Mouse (Mus musculus) urinary bladder, postnatal 4 days (tissue): ENCODE measurements at regions not wholly inside any gene's neighbourhood (a gene's known extent, or its start where the extent isn't known, plus 50 kb on each side); places are given as distances from the start of the nearest gene placed in this dataset.
"Not testable (repeated sequence)": the region's sequence is repeated elsewhere in the genome, so short reads cannot be mapped to it uniquely, and the experiment has no call there.

Experiments
- DNase-seq, 2 experiments: peaks; one replicate each; pipeline ENCODE4 v3.0.0; 2021 to 2022; ENCODE audit warnings: low spot score in 2 of 2

DNA sequence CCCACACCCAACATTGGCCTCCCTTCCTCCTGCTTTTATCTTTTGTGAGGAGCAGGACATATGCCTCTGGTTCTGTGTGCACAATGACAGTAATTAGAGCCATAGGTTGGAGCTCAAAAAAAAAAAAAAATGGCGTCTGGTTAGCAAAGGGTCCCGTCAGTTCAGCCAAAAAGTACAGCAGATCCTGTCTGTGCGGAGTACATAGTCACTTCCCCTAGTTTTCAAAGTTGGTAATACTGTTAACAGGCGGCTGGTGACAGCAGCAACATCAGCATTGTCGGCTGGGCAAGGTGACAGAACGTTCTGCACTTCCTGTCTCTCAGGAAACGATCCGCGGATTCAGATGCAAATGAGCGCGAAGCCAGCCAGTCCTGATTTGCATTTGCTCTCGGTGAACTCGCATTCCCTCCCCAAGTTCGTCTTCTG, 642.4 kb upstream of the Gm19410 start:
- no peak for DNase-seq

DNA sequence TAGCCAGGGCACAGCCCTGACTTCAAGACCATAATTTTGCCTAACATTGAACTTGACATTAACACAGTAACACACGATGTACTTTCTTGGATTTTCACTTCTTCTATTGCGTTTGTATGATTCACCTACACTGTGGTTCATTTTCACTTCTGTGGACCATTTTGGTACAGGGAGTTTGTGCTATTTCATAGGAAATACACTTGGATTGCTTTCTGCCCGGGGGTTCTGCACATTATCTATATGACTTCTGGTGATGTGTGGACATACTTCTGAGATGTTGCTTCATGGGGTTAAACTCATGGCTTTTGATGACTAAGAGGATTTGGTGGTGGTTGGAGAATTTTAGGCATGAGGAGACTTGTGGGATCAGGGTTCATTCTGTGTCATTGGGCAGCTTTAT, 640.4 kb upstream of the Gm19410 start:
- DNase-seq, result no peak

GRCm38 (mm10) chr8:35132281-35132680, 633.3 kb upstream of the Gm19410 start:
- DNase-seq, result no peak

DNA sequence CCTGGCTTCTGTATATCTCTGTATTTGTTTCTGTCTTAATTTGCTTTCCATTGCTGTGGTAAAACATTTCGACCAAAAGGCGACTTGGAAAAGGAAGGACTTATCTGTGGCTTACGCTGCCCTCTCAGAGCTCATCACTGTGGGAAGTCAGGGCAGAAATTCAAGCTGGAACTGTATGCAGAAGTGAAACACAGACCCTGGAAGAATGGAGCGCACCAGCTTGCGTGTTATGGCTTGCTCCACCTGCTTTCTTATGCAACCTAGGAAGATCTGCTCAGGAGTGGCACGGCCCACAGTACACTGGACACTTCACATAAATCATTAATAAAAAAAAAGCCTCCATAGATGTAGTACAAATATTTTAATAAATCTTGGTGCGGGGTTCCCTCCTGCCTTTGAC, 630.0 kb upstream of the Gm19410 start:
- no peak for DNase-seq

- DNase-seq, result no peak
Measured at GRCm38 (mm10) chr8:35136643-35137042, 628.9 kb upstream of the Gm19410 start.

DNA sequence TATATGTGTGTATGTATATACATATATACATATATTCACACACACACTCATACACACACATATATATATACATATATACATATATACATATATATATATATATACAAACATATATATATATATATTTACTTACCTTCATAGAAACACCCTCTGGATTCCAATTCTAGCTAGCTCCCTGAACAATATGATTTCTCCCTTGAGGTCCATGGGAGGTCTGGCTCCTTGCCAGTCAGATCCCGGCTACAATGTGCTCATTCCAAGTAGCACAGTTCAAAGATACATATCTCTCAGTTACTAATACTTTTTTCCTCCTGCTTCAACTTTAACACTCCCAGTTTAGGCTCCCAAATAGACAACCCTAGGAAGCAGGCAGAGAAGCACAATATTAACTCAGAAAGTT, 624.8 kb upstream of the Gm19410 start:
- DNase-seq, result no peak

DNA sequence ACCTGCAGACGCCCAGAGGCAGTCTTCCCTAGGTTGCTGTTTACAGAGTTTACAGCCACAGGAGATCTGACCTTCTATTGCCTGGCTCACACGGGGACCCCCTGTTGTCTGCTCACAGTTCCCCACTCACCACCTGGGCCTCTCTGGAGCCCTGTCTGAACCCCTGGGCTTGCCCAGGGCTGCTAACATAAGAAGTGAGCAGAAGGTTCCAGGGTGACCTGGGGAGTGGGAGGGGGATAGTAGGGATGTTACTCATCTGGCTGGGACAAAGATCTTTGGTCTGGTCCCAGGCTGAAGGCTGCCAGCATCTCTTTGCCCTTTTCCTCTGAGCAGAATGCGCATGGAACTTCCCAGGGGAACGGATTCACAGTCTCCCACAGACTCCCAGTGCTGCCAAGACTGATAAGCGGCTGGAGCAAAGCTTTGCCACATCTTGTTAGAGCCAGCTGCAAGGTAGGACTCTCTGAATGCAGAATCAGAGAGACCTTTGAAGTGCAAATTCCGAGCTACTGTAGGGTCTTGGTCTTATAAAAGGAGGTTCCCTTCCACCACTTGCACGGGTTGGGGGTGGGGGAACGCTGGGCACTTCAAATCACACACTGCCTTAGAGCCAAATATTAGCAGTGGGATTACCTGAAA, 622.5 kb upstream of the Gm19410 start:
- DNase-seq, result no peak

DNA sequence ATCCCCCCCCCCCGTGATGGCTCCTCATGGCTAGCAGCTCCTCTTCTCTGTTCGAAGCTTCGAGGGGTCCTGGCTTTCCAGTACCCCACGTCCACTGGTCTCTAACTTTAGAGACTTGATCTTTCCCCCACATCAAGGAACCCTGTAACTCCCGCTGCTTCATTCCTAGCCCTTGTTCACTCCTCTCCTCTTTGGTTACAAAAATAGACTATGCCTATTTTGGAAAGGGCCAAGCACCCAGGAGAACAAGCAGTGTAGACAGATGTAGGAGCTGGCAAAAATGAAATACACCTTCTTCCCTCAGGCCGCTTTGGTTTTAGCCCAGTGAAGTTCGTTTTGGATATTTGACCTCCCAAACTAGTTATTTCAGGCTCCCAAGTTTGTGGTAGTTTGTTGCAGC, 621.9 kb upstream of the Gm19410 start:
- DNase-seq, result no peak

DNA sequence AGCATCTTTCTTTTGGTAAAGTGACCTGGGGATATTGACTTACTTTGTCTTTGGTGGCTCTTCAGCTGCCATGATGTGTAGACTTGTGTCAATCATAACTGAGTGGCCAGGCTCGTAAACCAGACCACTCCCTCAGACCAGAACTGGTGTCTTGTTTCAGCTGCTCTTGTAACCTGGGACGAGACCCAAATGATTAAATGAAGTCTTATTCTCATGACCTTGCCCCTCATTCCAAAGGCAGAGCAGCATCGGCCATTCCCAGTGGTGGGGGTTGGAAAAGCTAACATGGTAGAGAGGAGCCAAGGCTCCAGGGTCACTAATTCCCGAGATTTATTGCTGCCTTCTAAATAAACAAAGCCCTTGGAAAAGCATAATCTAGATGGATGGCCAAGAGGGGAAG, 621.2 kb upstream of the Gm19410 start:
- DNase-seq, result no peak

GRCm38 (mm10) chr8:35147481-35147880, 618.1 kb upstream of the Gm19410 start:
- DNase-seq, result no peak

DNA sequence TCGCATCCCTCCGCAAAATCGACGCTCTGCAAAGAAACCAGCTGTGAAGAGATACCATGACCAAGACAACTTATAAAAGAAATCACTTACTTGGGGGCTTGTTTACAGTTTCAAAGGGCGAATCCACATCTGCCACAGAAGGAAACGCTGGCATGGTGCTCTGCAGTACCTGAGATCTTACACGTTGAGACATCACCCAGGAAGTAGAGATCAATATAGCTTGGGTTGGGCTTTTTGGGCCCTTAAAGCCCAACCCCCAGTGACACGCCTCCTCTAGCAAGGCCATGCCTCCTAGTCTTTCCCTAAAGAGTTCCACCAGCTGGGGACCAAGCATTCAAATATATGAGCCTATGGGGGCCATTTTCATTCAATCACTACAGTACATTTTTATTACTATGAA, 617.6 kb upstream of the Gm19410 start:
- DNase-seq, result no peak

GRCm38 (mm10) chr8:35152585-35152984, 613.0 kb upstream of the Gm19410 start:
- DNase-seq, result no peak

DNA sequence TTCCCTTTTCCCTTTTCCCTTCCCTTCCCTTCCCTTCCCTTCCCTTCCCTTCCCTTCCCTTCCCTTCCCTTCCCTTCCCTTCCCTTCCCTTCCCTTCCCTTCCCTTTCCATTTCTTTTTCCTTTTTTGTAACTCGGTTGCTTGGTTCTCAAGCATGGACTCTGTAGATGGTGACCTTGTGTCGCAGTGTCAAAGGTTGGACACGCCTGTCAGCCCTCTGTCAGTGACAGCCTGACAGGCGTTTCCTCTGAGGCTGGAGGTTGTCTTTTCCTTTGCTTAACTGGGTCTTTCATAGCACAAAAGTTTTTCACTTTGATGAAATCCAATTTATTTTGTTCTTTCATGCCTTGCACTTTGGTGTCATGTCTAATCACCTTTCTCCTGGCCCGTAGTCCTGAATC, 609.3 kb upstream of the Gm19410 start:
- no peak for DNase-seq

GRCm38 (mm10) chr8:35157711-35158110, 607.9 kb upstream of the Gm19410 start:
- no peak for DNase-seq

DNA sequence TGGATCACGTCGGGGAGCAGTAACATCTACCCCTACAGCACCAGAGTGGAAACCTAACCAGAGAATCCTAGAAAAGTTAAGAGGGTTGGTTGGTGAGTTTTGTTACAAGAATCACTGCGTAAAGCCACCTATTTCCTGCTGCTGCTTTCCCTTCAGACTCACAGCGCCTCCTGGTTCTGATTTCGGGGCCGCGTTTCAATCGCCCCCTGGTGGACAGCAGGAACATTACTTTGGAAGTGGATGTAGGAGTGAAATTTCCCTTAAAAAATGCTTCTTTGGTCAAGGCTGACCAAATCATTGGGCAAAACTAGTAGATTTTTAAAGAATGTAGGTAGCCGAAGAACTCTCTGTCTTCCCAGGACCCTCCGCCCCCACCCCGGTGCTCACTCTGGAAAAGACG, 606.3 kb upstream of the Gm19410 start:
- peak in 1 of 2 experiments; percentile 72 for DNase-seq

DNA sequence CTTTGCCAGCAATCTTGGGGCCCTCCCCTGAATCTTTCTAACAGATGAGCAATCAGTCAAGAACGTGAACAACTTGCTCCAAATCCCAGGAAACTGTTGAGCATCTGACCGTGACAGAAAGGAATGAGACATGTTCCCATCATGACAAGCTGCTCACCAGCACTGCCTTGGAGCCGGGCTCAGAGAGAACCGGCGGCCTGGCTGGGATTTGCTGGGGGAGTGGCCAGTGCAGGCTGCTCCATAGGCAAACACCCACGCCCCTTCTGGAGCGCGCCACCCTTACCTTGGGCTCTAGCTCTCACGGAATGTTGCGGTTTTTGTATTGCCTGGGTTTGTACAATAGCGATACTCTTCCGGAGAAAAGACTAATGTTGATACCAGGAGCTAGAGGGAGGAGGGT, 605.4 kb upstream of the Gm19410 start:
- DNase-seq, result no peak

DNA sequence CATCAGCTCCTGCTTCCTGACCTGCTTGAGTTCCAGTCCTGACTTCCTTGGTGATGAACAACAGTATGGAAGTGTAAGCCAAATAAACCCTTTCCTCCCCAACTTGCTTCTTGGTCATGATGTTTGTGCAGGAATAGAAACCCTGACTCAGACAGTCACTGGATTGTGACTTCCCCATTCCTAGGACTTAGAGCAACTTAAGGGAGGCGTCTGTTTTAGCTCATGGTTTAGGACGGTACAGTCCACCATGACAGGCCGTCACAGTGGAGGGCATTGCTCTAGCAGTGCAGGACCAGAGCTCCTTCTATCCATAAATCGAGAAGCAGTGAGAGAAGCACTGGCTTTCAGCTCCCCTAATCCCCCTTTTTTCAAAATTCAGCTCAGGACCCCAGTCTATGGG, 603.4 kb upstream of the Gm19410 start:
- not testable (repeated sequence) for DNase-seq

GRCm38 (mm10) chr8:35166611-35167010, 599.0 kb upstream of the Gm19410 start:
- DNase-seq, result no peak

- no peak for DNase-seq
Measured at GRCm38 (mm10) chr8:35171536-35172310, 593.9 kb upstream of the Gm19410 start.

GRCm38 (mm10) chr8:35177314-35177713, 588.3 kb upstream of the Gm19410 start:
- no peak for DNase-seq

DNA sequence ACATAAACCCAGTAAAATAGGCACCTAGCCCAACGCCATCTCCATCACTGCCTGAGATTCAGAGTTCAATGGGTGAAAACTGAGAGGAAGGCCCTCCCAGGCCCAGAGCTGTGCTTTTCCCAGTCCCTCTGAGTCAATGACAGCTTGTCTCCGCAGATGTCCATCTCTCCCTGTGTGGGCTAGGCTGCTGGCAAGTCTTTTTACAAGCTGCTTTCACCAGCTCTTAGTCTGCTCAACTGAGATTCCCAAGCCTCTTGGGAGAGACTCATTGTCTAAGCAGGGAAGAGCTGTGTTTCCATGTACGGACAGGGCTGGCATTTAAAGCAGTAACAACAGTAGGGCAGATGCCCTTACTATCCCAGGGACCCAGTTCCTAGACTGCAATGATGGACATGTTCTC, 585.5 kb upstream of the Gm19410 start:
- no peak for DNase-seq

DNA sequence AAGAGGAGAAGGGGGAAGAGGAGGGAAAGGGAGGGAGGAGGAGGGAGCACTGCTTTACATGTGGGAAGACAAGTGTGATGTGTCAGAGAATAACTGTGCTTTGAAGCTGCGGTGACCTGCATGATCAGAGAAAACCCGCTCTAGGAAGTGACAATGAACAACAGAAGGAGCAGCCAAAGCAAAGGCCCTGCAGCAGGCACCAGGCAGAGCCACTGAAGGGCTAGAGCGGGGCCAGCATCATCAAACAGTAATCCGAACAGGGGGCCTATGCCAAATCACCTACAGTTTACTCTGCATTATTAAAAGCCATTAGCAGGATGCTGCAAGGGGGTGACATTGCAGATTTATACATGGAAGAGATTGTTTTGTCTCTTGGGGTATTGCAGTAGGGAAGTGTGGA, 583.4 kb upstream of the Gm19410 start:
- no peak for DNase-seq

DNA sequence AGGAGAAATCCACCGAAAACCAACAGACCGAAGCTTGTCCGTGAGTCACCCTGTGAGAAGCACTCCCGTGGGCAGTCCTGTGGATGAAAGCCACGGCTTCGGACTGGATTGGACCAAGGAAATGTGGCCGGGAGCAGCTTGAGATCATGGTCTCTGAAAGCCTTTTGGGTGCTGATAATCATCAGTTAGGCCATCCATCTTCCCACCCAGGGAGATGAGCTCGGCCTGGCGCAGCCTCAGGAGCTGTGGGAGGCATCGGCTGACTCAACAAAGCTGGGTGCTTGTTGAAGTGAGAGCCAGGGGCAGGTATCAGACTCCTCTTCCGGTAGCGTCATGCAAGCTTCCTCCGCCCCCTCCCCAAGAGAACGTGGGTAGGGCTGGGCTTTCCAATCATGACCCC, 582.2 kb upstream of the Gm19410 start:
- no peak for DNase-seq

DNA sequence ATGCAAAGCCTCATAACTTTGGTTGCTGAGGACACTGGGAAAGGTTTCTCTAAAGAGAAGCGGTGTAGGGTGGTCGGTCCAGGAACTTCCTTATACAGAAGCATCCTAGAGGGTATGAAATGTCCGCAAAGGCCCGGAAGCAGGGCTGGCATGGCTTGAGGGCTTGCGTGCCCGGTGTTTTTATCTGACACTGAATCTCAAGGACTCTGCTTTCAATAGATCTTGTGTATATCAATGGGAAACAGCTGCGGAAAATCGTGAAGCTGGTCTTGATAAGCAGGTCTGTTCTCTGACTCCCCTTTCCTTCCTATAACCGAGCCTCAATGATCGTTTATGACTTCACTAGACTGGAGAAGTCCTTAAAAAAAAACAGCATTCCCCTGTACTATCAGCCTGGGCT, 580.4 kb upstream of the Gm19410 start:
- DNase-seq, result no peak
